Mouse (Mus musculus) forebrain, embryonic 10.5 days (tissue): Measurements from ENCODE around the gene Pigt. TPM values are rescaled to one million over a fixed set of nuclear protein-coding genes. Genes with fewer than 3 reads are reported as not detected.

Source experiments
- DNase-seq: peaks from one replicate; pipeline ENCODE4 v3.0.0-alpha.2; 2017; ENCODE audit warnings: low spot score; ENCODE audit errors: extremely low spot score
- H3K27ac ChIP-seq: fragments of 300-500 bp; sonication (generic); 2 replicates; pipeline ENCODE4 v1.5.1; 2016; ENCODE audit warnings: mild to moderate bottlenecking
- H3K27me3 ChIP-seq: fragments of 300-500 bp; sonication (generic); 2 replicates; pipeline ENCODE4 v1.6.1; 2016; ENCODE audit warnings: mild to moderate bottlenecking; ENCODE audit not compliant: poor library complexity, severe bottlenecking
- H3K36me3 ChIP-seq: fragments of 300-500 bp; sonication (generic); replicated peaks from 2 replicates; pipeline ENCODE4 v1.6.1; 2016; ENCODE audit warnings: mild to moderate bottlenecking, moderate library complexity
- H3K4me1 ChIP-seq: fragments of 300-500 bp; sonication (generic); 2 replicates; pipeline ENCODE4 v1.6.1; 2016
- H3K4me3 ChIP-seq: fragments of 300-500 bp; sonication (generic); 2 replicates; pipeline ENCODE4 v1.5.1; 2016; ENCODE audit warnings: mild to moderate bottlenecking, moderate library complexity
- H3K9me3 ChIP-seq: fragments of 300-500 bp; sonication (generic); 2 replicates; pipeline ENCODE4 v1.6.1; 2016; ENCODE audit warnings: mild to moderate bottlenecking, moderate library complexity
- WGBS: fragments of 180-500 bp; shearing (Covaris S2); methylation state at CpG from one replicate; pipeline ENCODE4 v1.1.7; 2016; 5-methylcytosine and 5-hydroxymethylcytosine counted together
- polyA plus RNA-seq: library from polyadenylated mRNA; unstranded; fragments of >200 nt; fragmentation: Nextera tagmentation; extraction: Ambion mirVana; gene quantifications from 2 replicates; pipeline ENCODE4 v1.2.1, GENCODE M21; 2016

The Pigt gene
- polyA plus RNA-seq, 1 experiment from 2014 or later = 42.0 TPM

GRCm38 (mm10) chr2:164516592-164516991 is 19.3 kb downstream of the Pigt start:
- no peaks in the 10 kb centered on the region for H3K36me3 ChIP-seq
- H3K27me3 ChIP-seq = peaks cover 1% of the 10 kb centered on the region; the same call in 1 of the 2 replicates
- WGBS = 93% methylated on average over 11 of the region's 11 CpGs
- H3K9me3 ChIP-seq = no peaks in the 10 kb centered on the region
- H3K27ac ChIP-seq = no peak overlapping the region
- no peak overlapping the region for H3K4me3 ChIP-seq
- H3K4me1 ChIP-seq = no peaks in the 10 kb centered on the region
- no peak for DNase-seq

GRCm38 (mm10) chr2:164517485-164518221 is 20.3 kb downstream of the Pigt start:
- no peaks in the 10 kb centered on the region for H3K36me3 ChIP-seq
- DNase-seq = peak; percentile 64
- H3K4me3 ChIP-seq = no peak overlapping the region
- no peaks in the 10 kb centered on the region for H3K9me3 ChIP-seq
- peaks cover 7% of the 10 kb centered on the region for H3K4me1 ChIP-seq
- WGBS = 33% methylated on average over 10 of the region's 10 CpGs
- H3K27ac ChIP-seq = no peak overlapping the region
- H3K27me3 ChIP-seq = peaks cover 9% of the 10 kb centered on the region

DNA sequence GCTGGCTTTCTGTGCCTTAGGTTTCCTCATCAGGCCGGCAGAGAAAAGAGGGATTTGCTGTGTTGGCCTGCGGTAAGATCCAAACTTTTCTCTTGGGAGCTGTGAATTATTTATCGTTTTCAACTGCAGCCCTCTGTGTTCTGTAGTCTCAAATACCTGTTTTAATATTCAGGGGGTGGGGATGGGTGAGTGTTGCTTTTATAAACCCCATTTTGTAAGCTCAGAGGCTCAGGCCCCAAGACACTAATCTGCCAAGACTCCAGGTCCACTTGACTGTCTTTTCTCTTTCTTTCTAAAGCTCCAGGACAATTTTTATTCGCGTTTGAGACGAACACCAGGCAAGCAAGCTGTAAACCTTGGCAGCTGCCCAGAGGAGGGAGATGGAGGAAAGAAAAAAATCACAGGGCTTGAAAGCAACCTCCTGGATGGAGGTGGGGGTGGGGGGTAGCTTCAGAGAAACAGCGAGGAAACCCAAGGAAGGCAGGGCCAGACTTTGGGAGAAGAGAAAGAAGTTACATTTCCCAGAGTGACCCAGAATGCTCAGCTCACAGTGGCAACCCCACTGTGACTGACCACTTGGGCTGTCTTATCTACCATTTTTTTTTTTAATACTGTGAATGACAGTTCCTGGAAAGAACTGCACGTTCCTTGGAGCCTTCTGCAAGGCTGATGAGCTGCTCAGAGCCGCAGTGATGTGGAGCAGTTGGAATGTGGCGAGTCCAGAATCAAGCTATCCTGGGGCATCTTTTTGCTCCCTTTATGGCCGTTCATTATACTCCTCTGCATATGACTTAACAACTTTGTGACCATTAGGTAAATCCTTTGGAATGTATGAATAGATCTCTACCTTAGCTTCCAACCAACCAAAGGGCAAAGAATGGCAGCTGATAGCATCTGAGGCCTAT is 21.2 kb downstream of the Pigt start:
- Histone ChIP-seq H3K4me3 (no peak overlapping the region), H3K9me3 (no peaks in the 10 kb centered on the region), H3K36me3 (no peaks in the 10 kb centered on the region), H3K27ac (no peak overlapping the region), H3K4me1 (peaks cover 7% of the 10 kb centered on the region), H3K27me3 (peaks cover 9% of the 10 kb centered on the region)
- no peak for DNase-seq
- 68% methylated on average over 11 of the region's 11 CpGs for WGBS

GRCm38 (mm10) chr2:164519171-164519526 is 21.8 kb downstream of the Pigt start:
- Histone ChIP-seq H3K4me1 (peaks cover 7% of the 10 kb centered on the region), H3K27me3 (peaks cover 9% of the 10 kb centered on the region), H3K4me3 (no peak overlapping the region), H3K27ac (no peak overlapping the region), H3K36me3 (no peaks in the 10 kb centered on the region), H3K9me3 (no peaks in the 10 kb centered on the region)
- DNase-seq = no peak
- WGBS = 85% methylated on average over 6 of the region's 6 CpGs

DNA sequence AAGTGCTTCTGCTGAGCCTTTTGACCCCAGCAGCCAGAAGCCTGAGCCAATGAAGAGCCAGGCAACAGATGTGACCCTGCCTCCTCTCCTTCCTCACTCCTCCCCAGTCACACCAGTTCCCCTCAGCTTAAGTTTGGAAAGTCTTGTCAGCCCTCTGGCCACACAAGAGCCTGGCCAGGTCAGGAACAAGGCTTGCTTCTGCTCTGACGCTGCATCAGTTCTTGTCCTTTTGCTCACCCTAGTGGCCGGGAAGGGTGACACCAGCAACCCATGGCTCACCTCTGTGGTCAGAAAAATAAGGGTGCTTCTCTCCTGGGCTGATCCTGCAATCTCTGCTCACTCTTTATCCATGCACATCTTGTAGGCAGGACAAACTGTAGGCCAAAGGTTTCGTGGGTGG is 23.5 kb downstream of the Pigt start:
- peaks cover 9% of the 10 kb centered on the region for H3K27me3 ChIP-seq
- peaks cover 7% of the 10 kb centered on the region for H3K4me1 ChIP-seq
- no peak overlapping the region for H3K27ac ChIP-seq
- WGBS = 13% methylated on average over 3 of the region's 3 CpGs
- H3K9me3 ChIP-seq = 0 out of 2 replicates have a peak, but pooled peaks cover 3% of the 10 kb centered on the region
- H3K36me3 ChIP-seq = no peaks in the 10 kb centered on the region
- DNase-seq = peak; percentile 45
- H3K4me3 ChIP-seq = no peak overlapping the region

GRCm38 (mm10) chr2:164521841-164522240 is 24.5 kb downstream of the Pigt start:
- peaks cover 9% of the 10 kb centered on the region for H3K9me3 ChIP-seq
- no peak for DNase-seq
- no peak overlapping the region for H3K4me3 ChIP-seq
- peaks cover 9% of the 10 kb centered on the region for H3K27me3 ChIP-seq
- peaks cover 7% of the 10 kb centered on the region for H3K4me1 ChIP-seq
- WGBS = 18% methylated on average over 11 of the region's 11 CpGs
- H3K27ac ChIP-seq = no peak overlapping the region
- H3K36me3 ChIP-seq = no peaks in the 10 kb centered on the region

GRCm38 (mm10) chr2:164522280-164522679 is 25.0 kb downstream of the Pigt start:
- DNase-seq = no peak
- H3K27me3 ChIP-seq = peaks cover 9% of the 10 kb centered on the region
- peaks cover 7% of the 10 kb centered on the region for H3K4me1 ChIP-seq
- 24% methylated on average over 8 of the region's 8 CpGs for WGBS
- H3K4me3 ChIP-seq = no peak overlapping the region
- H3K36me3 ChIP-seq = no peaks in the 10 kb centered on the region
- no peak overlapping the region for H3K27ac ChIP-seq
- peaks cover 13% of the 10 kb centered on the region for H3K9me3 ChIP-seq

GRCm38 (mm10) chr2:164523301-164523773 is 26.0 kb downstream of the Pigt start:
- WGBS = 90% methylated on average over 10 of the region's 10 CpGs
- DNase-seq = no peak

DNA sequence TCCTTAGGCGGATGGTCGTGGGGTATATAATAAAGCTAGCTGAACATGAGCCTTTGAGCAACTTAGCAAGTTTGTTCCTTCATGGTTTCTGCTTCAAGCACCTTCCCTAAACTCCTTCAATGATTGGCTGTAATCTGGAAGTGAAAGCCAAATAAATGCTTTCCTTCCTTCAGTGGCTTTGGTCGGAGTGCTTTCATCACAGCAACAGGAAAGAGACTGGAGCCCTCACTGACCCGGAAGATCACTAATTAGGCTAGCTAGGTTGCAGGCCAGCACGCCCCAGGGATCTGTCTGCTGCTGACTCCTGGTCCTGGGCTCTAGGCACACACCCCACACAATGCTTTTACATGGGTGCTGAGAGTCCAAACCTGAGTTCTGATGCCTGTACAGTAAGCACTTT is 31.2 kb downstream of the Pigt start:
- no peak overlapping the region for H3K27ac ChIP-seq
- H3K4me1 ChIP-seq = no peaks in the 10 kb centered on the region
- peaks cover 13% of the 10 kb centered on the region for H3K9me3 ChIP-seq
- no peak for DNase-seq
- H3K27me3 ChIP-seq = no peaks in the 10 kb centered on the region; the same call in 1 of the 2 replicates
- 63% methylated on average over 5 of the region's 5 CpGs for WGBS
- H3K4me3 ChIP-seq = no peak overlapping the region
- H3K36me3 ChIP-seq = no peaks in the 10 kb centered on the region

More at GRCm38 (mm10) chr2:164523301-164523773, 26.0 kb downstream of the Pigt start:
- Histone ChIP-seq H3K27me3 (peaks cover 9% of the 10 kb centered on the region), H3K27ac (no peak overlapping the region), H3K4me3 (no peak overlapping the region), H3K4me1 (peaks cover 7% of the 10 kb centered on the region), H3K9me3 (peaks cover 13% of the 10 kb centered on the region), H3K36me3 (no peaks in the 10 kb centered on the region)

GRCm38 (mm10) chr2:164531169-164531568 is 33.8 kb downstream of the Pigt start:
- no peak overlapping the region for H3K27ac ChIP-seq
- 5% methylated on average over 3 of the region's 3 CpGs for WGBS
- peak; percentile 74 for DNase-seq
- no peaks in the 10 kb centered on the region; the same call in 1 of the 2 replicates for H3K27me3 ChIP-seq
- peaks cover 10% of the 10 kb centered on the region for H3K9me3 ChIP-seq
- H3K4me1 ChIP-seq = no peaks in the 10 kb centered on the region
- no peak overlapping the region for H3K4me3 ChIP-seq
- no peaks in the 10 kb centered on the region for H3K36me3 ChIP-seq

- H3K36me3 ChIP-seq = no peaks in the 10 kb centered on the region
- no peak overlapping the region for H3K4me3 ChIP-seq
- 82% methylated on average over 10 of the region's 10 CpGs for WGBS
- no peaks in the 10 kb centered on the region for H3K9me3 ChIP-seq
- no peaks in the 10 kb centered on the region for H3K4me1 ChIP-seq
- no peak for DNase-seq
- H3K27me3 ChIP-seq = no peaks in the 10 kb centered on the region; the same call in 1 of the 2 replicates
- H3K27ac ChIP-seq = no peak overlapping the region
Observed at GRCm38 (mm10) chr2:164534315-164534714, 37.0 kb downstream of the Pigt start.

DNA sequence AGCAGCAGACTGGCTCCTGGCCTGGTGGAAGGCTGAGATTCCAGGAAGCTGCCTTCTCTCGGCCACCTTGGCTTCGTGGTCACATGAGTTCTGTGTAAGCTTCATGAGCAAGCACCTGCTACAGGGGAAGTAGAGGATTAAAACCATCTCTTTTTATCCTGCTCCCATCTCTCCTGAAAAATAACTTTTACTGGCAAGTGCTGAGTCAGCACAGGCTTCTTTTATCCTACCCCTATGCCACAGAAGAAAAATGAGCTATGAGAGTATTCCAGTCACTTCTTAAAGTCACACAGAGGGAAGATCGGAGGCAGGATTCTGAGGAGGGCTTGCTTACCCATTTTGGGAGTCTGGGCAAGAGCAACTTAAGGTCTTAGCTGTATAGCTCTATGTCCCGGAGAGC is 39.7 kb downstream of the Pigt start:
- H3K27ac ChIP-seq = no peak overlapping the region
- H3K4me3 ChIP-seq = no peak overlapping the region
- no peak for DNase-seq
- no peaks in the 10 kb centered on the region for H3K9me3 ChIP-seq
- no peaks in the 10 kb centered on the region for H3K36me3 ChIP-seq
- WGBS = 85% methylated on average over 4 of the region's 4 CpGs
- 0 out of 2 replicates have a peak, but pooled peaks cover 8% of the 10 kb centered on the region for H3K4me1 ChIP-seq
- H3K27me3 ChIP-seq = no peaks in the 10 kb centered on the region
